Mouse (Mus musculus) thymus, postnatal 14 days (tissue): Measurements from ENCODE around the gene Hadha.
A peak's percentile ranks its signal among the peaks of the same experiment; 100 is the strongest.

Source experiments
- DNase-seq: peaks from one replicate; pipeline ENCODE4 v3.0.0; 2021

The Hadha gene

GRCm38 (mm10) chr5:30154474-30155394 is at the start of gene Hadha, which contains the start of gene Hadhb:
Hadha (minus strand) TSS chr5:30155162.
Hadhb (plus strand) TSS chr5:30155248.
- peak; percentile 94 for DNase-seq

- DNase-seq = no peak
Measured at GRCm38 (mm10) chr5:30204441-30204840, 49.5 kb upstream of the Hadha start.

GRCm38 (mm10) chr5:30203216-30203885 is 48.4 kb upstream of the Hadha start:
- no peak for DNase-seq

GRCm38 (mm10) chr5:30202221-30202620 is 47.3 kb upstream of the Hadha start:
- no peak for DNase-seq

- DNase-seq = peak; percentile 21
Measured at GRCm38 (mm10) chr5:30201521-30201920, 46.6 kb upstream of the Hadha start.

GRCm38 (mm10) chr5:30198257-30198656 is 43.3 kb upstream of the Hadha start:
- peak; percentile 33 for DNase-seq

GRCm38 (mm10) chr5:30195340-30195739 is 40.4 kb upstream of the Hadha start:
- DNase-seq = no peak

GRCm38 (mm10) chr5:30192452-30192851 is 37.5 kb upstream of the Hadha start:
- no peak for DNase-seq

- no peak for DNase-seq
Measured at GRCm38 (mm10) chr5:30187687-30188485, 32.9 kb upstream of the Hadha start.

- no peak for DNase-seq
Measured at GRCm38 (mm10) chr5:30175811-30176210, 20.8 kb upstream of the Hadha start.

GRCm38 (mm10) chr5:30172931-30173692 is 18.1 kb upstream of the Hadha start:
- no peak for DNase-seq

GRCm38 (mm10) chr5:30172115-30172514 is 17.2 kb upstream of the Hadha start:
- no peak for DNase-seq

- no peak for DNase-seq
Measured at GRCm38 (mm10) chr5:30170303-30170940, 15.5 kb upstream of the Hadha start.

GRCm38 (mm10) chr5:30165234-30165946 is 10.4 kb upstream of the Hadha start:
- no peak for DNase-seq

GRCm38 (mm10) chr5:30162339-30162738 is 7.4 kb upstream of the Hadha start:
- no peak for DNase-seq

GRCm38 (mm10) chr5:30161836-30162235 is 6.9 kb upstream of the Hadha start:
- no peak for DNase-seq

GRCm38 (mm10) chr5:30159601-30160000 is 4.6 kb upstream of the Hadha start:
- DNase-seq = no peak

- no peak for DNase-seq
Measured at GRCm38 (mm10) chr5:30155821-30156629, 1.1 kb upstream of the Hadha start.

GRCm38 (mm10) chr5:30155395-30155792 is 432 bp upstream of the Hadha start:
- no peak for DNase-seq

- DNase-seq = no peak
Measured at GRCm38 (mm10) chr5:30154013-30154412, 949 bp downstream of the Hadha start.
